Mouse (Mus musculus) ovary, adult 18-20 months (tissue): ENCODE results near the gene Tmem190.

Experiments
- DNase-seq: peaks from one replicate; pipeline ENCODE4 v3.0.0; 2022; ENCODE audit warnings: low spot score, mixed read lengths

Tmem190 gene

DNA sequence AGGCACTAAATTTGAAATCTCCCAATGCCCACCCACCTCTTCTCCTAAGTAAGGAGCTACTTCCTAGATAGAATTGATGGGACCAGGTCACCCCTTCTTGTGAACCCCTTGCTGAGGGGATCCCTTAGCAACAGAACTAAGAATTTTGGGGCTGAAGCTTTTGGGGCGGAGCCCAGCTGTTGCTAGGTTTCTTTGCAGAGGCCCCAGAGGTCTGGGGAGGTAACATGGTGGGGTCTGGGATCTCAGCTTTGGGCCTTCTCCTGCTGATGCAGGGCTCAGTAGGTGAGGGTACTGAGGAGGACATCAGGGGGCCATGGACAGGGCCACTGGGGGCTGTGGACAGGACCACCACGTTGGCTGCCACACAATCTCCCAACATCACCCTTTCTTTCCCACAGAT, at the start of gene Tmem190, which contains the start of gene Il11:
Gene Tmem190, plus strand, starts transcription at position 179 of the 400 bp plus-strand sequence.
Gene Il11, minus strand, starts transcription at position 101 of the 400 bp plus-strand sequence.
- no peak for DNase-seq

DNA sequence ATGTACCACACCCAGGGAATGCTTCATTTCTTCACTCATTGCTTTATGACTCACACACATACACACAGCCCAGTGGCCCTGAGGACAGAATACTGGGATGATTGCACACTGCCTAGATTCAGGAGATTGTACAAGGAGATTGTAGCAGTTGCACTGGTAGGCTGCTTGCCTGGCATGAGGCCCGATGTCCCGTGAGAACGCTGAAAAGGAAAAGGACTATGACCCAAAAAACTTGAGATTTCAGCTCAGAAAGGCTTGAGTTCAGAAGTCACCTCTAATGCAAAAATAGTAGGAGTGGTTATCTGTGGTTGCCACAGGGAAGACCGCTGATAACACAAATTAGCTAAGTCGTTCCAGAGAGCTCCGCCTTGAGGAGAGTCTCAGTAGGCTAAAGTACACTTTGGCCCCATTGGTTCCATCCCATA, 49.8 kb upstream of the Tmem190 start:
- no peak for DNase-seq

DNA sequence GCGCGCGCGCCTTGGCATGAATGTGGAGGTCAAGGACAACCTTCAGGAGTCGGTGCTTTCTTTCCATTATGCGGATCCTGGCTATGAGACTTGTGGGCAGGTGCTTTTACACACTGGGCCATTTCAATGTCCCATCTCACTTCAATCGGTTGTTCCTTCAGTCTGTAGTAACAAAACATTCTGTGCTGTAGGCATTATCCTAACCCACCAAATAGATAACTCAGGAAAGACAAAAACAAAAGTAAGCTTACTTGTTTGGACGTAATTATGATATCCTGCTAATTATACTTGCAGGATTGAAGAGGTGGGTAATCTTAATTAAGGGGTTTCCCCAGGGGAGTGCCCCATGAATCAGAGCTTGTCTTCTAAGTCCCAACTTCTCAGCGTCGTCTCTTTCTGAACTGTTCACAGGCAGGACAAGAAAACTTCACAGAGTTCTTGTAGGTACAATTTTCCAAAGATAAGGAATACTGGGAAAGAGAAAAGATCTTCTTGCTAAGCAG, 43.6 kb upstream of the Tmem190 start:
- no peak for DNase-seq

DNA sequence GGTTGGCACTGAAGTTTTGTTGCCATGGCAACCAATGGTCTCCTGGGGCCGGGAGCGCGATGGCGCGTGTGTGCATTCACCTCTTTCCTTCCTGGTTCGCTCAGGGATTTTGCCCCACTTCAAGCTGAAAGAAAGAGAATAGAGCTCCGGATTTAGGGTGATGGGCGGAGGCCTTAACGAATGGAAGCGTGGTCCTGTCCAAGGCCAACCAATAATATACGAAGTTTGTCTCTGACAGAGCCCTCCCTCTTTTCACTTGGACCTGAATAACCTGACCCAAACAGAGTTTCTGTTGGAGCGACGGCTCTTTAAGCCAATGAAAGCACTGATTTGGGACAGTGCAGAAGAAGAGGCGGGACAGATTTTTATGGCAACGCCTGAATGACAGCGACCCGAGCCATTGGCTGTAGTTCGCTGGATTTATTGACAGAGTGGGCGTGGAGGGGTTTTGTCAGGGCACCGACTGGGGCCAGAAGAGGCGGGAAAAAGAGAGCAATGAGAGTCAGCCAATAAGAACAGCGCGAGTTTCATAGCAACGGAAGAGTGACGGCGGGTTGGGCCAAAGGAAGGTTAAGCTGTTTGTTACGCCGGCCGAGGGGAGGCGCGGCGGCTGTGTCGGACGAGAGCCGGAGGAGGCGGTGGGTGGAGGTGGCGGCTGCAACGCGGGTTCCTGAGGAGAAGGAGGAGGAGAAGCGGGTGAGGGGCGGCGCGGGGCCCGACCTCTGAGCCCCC, 43.0 kb upstream of the Tmem190 start, which contains the start of gene Kmt5c:
Gene Kmt5c, plus strand, starts transcription at position 572 of the 732 bp plus-strand sequence.
- DNase-seq: peak; percentile 99

DNA sequence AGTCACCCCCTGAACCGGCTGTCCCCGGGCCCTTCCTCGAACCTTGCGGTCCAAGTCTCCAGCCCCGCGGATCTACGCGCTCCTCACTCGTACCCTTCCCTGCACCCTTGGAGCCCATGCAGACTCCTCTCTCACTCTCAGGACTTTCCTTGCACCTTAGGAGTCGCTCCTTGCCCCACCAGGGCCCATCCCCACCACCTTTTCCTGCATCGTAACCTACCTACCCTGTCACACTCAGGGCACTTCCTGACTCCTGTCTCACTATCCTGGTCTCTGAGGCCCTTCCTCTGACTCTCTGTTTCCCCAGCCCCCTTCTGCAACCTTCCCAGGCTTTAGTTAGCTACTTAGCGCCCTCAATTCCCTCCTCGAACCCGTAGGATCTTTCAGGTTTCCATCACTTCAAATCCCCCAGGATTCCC, 42.4 kb upstream of the Tmem190 start:
- no peak for DNase-seq

DNA sequence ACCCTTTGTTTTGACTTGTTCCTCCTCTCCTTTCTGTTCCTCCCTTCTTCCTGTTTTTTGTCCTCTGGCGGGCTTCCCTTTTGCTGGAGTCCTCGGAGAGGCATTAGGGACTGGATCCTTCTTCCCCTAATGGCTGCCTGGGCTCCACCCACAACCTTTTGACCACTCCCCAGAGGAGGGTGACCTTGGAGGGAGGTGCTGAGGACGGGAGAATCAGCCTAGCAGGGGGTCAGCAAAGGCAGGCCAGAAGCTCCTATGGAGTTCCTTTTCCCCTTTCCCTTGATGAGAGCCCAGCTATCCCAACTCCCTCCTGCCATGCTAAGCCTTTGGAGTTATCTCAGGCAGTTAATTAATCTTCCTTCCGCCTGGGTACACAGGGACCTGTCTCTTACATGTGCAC, 41.6 kb upstream of the Tmem190 start:
- DNase-seq: peak; percentile 54

DNA sequence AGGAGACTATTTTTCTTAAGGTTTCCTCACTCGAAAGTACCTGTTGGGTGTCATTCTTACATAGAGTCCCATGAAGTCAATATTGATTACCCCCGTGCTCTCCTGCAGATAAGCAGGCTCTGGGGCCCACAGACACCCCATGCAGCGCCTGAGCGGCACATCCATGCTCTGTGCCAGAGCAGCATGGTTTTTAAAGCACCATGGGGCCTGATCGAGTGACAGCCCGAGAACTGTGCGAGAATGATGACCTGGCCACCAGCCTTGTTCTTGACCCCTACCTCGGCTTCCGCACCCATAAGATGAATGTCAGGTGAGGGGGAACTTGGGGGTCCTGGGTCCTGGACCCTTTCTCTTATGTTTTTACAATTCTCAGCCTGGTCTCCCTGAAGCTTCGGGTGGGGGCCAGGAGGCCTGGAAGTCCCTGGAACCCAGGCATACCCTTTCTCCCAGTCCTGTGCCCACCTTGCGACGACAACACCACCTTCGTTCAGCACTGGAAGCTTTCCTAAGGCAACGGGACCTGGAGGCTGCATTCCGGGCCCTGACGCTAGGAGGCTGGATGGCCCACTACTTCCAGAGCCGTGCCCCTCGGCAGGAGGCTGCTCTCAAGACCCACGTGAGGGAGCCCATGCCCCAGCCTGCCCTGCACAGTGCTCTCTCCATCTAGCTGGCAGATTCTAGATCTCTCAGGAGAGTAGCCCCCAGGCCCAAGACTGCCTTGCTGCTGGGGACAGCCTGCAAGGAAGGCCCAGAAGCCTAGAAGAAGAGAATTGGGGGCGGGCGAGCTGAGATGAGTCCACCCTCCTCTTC, 40.9 kb upstream of the Tmem190 start:
- DNase-seq: no peak

DNA sequence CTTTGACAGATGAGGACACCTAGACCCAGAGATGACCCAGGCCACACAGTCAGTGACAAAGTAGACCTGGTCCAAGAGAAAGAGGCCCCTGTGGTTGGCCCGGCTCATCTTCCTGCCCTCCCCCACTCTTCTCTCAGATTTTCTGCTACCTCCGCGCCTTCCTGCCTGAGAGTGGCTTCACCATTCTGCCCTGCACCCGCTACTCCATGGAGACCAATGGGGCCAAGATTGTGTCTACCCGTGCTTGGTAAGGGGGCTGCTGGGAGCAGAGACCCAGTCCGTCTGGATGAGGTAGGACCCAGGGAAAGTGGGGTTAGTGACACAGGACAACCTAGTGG, 40.3 kb upstream of the Tmem190 start:
- no peak for DNase-seq

DNA sequence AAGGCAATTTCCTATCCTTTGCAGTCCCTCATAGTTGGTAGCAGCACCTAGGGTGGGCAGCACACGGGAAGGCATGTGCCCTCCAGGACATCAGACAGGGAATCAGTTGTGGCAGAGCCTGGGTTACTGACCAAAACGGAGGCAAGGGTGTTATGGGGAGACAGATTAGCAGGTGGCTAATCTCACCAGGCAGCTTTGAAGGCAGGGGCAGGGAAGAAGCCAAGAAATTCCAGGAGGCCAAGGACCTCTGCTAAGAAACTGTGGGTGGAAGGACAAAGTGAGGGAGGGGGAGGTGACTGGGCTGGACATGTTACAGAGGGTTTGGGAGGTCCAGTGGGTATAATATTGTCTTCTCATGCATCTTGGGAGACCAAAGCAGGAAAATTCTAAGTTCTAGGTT, 39.4 kb upstream of the Tmem190 start:
- no peak for DNase-seq

DNA sequence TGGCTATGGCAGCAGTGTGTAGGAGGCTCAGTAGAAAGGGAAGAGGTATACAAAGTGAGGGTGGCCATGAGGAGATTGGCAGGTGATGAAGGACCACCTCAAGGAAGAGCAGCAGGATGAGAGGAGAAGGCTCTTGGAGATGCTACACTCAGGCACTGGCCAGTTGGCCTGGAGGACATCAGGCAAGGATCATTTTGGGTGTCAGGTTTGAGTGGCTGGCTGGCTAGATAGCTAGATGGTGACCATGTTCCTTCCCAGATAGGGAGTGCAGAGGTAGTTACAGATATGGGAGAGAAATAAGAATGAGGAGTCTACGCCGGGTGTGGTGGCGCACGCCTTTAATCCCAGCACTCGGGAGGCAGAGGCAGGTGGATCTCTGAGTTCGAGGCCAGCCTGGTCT, 37.9 kb upstream of the Tmem190 start:
- DNase-seq: no peak

DNA sequence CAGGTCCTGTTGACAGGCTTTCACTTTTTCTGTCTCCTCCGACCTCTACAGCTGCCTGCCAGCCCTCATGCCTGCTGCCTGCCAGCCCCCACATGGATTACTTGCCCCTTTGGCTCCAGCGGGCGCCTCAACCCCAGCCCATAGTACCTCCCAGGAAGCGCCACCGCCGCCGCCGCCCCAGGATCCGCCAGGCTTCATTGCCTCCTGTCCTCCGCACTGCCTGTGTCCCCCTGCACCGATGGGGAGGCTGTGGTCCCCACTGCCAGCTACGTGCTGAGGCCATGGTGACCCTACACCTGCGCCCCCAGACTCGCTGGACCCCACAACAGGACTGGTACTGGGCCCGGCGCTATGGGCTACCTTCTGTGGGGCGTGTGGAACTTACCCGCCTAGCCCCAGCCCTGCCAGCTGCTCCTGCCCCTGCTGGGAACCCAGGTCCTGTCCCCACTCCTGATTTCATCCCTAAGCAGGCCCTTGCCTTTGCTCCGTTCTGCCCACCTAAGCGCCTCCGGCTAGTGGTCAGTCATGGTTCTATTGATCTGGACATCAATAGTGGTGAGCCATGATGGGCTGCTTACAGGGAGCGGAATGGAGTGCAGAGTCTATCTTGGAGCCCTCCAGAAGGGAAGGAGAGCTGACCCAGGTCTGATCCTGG, 36.3 kb upstream of the Tmem190 start:
- no peak for DNase-seq

DNA sequence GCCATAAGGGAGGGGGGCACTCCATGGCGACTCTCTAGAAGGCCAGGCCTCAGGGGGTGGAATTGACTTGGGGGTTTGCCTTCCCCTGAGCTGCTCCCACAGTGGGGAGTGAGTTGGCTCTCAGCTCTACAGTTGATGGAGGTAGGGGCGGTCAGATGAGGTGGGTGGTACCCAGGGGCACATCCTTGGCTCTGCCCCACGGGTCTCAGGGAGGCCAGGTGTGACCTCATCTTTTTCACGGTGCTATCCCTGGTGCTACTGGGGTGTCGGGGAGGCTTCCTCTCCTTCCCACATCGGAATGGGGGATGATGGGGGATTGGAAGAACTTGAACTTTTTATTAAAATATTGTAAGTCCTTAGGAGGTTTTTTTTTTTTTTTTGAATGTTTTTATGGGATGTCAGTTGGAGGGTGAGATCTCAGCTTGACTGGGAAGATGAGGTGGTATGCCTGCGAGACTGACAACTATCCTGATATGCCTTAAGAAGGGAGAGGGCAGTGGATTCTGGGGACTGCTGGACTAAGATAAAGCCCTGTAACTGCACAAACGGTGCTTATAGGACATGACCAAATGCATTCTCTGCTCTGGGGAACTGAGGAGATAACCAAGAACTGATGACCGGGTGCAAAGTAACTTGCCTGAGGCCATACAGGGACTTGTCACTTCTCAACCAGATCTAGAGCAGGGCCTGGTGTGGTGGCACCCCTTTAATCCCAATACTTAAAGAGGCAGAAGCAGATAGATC, 35.4 kb upstream of the Tmem190 start:
- DNase-seq: no peak

DNA sequence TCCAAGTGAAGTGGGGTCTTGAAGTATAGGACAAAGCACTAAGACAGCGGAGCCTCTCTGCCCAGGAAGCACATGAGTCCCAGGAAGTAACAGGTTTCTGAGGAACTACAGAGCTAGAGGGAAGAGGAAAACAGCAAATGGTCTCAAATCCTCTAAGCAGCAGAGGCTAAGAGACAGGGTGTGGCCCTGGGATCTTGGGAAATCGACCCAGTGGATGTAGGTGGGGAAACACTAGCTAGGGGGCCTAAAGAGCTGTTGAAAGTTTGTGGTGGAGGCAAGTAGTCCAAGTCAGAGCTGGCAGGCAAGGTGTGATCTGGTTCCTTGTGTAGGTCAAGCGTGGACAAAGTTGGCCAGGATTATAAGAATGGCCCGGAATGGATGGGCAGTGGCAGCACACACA, 34.4 kb upstream of the Tmem190 start:
- no peak for DNase-seq

DNA sequence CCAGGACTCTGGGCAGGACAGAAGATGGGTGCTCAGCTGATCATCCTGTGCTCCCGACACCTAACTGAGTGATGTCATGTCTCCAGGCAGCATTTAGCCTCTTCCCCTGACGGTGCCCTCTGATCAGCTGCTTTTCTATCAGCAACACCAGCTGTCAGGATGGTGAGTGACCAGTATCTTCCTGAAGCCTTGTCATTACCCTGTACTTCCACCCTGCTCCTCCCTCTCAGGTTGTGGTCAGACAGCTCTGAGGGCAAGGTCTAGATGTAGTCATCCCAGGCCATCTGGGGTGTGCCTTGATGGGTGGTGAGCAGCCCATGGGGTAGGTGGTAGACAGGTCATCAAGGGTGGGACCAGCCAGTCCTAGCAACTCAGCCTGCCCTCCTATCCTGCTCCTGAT, 33.6 kb upstream of the Tmem190 start:
- DNase-seq: no peak

DNA sequence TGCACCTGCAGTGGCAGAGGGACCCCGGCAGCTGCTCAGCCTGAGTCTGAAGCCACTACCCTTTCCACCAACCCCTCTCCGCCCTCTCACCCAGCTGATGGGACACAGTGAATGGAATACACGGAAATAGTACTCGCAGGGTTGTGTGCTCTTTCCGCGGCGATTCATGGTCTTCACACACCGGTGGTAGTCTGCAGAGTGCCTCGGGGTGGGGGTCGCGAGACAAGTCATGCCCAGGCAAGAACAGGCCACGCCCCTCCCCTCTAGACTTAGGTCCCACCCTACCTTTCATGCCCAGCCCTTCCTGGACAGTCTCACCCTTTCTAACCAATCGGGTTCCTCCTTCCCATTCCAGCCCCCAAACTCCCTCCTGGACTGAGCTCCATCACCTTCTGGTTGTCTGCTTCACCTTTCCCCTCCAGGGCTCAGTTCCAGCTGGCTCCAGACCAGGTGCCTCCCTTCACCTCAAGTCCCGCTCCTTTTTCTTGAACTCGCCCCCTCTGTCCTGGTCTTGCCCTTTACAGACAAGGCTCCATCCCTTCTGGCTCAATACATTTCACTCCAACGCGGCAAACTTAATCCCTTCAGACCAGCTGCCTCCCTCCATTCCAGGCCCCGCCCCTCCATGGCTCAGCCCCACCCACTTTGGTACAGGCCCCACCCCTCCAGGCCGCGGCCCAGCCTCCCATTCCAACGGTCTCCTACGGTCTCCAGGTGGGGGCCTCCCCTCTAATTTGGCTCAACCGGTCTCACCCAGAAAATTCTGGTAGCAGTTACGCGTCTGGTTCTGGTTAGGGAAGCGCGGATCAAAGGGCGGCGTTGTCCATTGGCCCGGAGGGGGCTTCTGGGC, 30.5 kb upstream of the Tmem190 start:
- DNase-seq: no peak

DNA sequence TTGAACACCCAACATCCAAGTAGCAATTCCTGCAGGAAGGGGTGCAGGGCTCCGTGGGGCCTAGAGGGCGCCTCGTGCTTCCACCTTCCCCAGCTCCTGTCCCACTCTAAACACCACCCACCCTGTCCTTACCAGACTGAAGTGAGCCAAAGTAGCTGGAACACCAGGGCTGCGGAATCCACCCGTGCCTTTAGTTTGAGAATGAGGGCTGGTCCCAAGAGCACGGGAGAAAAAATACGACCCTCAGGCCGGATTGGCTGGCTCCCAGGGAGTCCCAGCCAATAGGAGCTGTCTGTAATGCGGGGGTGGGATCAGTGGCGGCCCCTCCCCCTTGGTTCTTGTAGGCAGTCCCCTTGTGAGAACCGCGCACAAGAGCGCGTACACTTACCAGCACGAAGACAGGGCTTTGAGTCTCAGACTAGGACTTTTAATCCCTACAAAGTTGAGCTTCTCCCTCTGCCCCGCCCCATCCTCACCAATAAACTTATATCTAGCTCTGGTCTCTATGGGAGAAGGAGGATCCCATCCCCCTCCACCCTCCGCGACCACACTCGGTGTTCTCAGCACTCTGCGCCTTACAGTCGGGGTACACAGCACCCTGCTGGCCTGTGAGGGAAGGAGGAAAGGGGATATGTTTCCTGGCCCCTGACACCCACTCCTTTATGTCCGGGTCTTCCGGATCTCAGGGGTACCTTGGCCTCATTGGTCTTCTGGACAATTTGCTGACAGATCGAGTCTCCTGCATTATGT, 29.7 kb upstream of the Tmem190 start, which contains the start of gene Cox6b2:
Gene Cox6b2, minus strand, starts transcription at position 274 of the 750 bp plus-strand sequence.
- peak; percentile 79 for DNase-seq

DNA sequence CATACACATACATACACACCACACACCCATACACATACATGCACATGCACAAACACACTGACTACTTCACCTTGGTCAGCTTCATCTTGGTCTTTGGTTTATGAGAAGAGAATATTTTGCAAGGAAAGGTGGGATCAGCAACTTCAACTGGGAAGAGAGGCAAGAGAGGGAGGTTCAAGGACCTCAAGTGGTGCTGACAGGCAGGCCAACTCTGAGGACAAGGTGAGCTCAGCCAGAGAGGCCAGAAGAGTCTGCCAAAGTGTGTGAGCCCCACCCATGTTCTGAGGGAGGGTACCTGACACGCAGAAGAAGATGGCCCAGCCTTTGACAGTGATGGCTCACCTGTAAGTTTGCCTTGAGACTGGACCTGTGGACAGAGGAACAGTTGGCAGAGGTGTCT, 23.1 kb upstream of the Tmem190 start:
- DNase-seq: no peak

DNA sequence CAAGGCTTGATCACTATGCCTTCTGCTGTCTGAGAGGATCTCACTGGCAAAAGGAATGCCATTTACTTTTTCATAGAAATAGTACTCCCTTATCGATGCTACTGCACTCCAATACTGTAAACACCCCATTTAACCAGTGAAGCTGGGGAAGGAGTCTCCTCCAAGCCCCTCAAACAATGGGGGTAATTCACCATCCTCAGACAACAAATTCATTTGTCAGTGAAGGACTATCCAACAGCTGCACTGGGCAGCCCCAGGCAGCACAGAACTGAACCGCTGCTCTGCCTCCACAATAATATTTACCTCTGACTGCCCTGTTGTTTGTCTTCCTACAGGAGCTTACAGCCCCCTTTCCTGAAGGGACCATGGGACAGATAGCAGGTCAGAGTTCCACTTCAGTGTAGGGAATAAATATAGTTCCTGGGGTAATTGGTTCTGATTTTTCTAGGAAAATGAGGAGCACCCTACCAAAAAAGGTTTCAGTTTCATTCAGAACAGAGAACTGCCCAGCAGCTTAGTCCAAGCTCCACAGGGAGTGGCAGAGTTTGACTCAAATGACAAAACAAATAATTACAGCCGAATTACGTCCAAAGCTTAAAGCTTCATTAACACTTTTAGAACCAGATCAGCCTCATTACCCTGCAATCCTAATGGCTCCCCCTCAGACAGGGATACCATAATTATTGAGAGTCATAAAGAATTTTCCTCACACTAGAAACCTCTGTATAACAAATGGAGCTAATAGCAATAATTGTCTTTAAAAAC, 17.6 kb upstream of the Tmem190 start:
- no peak for DNase-seq

DNA sequence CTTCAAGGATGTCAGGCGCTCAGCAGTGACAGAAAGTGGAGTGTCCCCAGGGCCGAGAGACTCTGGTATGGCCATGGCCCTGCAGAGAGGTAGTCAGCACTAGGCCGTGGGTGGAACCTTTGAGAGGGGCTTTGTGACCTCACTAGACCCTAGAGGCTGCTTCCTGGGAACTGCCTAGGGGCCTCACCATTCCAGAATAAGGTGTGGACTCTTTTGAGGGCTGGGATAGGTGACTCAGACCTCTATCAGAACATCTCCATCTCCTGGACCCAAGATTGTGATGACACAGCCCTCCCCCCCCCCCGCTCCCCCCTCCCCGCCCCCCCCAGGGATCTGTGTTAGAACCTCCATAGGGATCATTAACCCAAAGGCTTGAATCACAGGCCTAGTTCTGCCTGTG, 11.5 kb upstream of the Tmem190 start, which contains the start of gene Fam71e2:
Gene Fam71e2, minus strand, starts transcription at position 101 of the 400 bp plus-strand sequence.
- DNase-seq: no peak
